ENCODE assay signal across 23 mouse cellular contexts in genomic region chr11:87722891-87723290, GRCm38 (mm10). TPM values are rescaled to one million over a fixed set of nuclear protein-coding genes. Genes with fewer than 3 reads are reported as not detected.
DNase-seq lines count a peak whose midpoint lies in the region; ATAC-seq and TF ChIP-seq lines count a peak whose summit lies in the region.
"Had no signal": no experiment of that assay in that cellular context is flagged by ENCODE, and none has a peak within 500 bp of the region (broad histone marks: within the 10 kb centered on the region; RNA-seq: fewer than 3 reads in every experiment).

No protein-coding gene starts in this region.

- H3K27ac ChIP-seq in kidney, postnatal 0 days, result no peak overlapping the region
- no peak overlapping the region for H3K27ac ChIP-seq in kidney, embryonic 16.5 days (ENCODE audit: low read length)
- no peak overlapping the region for H3K27ac ChIP-seq in midbrain, postnatal 0 days (ENCODE audit: low read depth, low read length)
- H3K27ac ChIP-seq in midbrain, embryonic 10.5 days (replicated peaks), result no peak overlapping the region
- no peak overlapping the region for H3K27ac ChIP-seq in MEL (ENCODE audit: control insufficient read depth, low read depth, low read length)
- H3K27ac ChIP-seq in small intestine, adult 2 months (ENCODE audit: insufficient read depth, low read depth, low read length), result no peak overlapping the region
- no peak overlapping the region for H3K27ac ChIP-seq in forebrain, embryonic 16.5 days (ENCODE audit: low read length)
- H3K27ac ChIP-seq: forebrain, embryonic 13.5 days; heart, embryonic 15.5 days; intestine, embryonic 15.5 days; midbrain, embryonic 12.5 days had no signal

- peaks cover 15% of the 10 kb centered on the region; the same call in 1 of the 2 replicates for H3K79me2 ChIP-seq in MEL (ENCODE audit: control insufficient read depth, insufficient read depth, low read length, poor library complexity)

- no peak for TF ChIP-seq EP300 in MEL (IDR thresholded peaks at IDR 0.05; ENCODE audit: low read depth in 1 of 2, low read length in 2 of 2)

- DNase-seq in kidney, postnatal 0 days (ENCODE audit: low spot score), result no peak
- DNase-seq in midbrain, postnatal 0 days (ENCODE audit: low spot score), result no peak
- DNase-seq in midbrain, embryonic 10.5 days (ENCODE audit: low spot score), result no peak
- peak; percentile 52 for DNase-seq in MEL (ENCODE audit: low read depth, low spot score)
- DNase-seq in urinary bladder, adult 2 months (ENCODE audit: low spot score), result no peak
- DNase-seq: adrenal gland, postnatal 14 days; B cell, adult 2 months; cerebellum, adult 2 months; cerebellum, postnatal 14 days; gastrocnemius, postnatal 14 days; kidney, postnatal 36 days; liver, embryonic 13.5 days; lung, embryonic 14.5 days; lung, postnatal 14 days; thymus, postnatal 14 days had no signal

- H3K9ac ChIP-seq in kidney, postnatal 0 days (ENCODE audit: low read depth, low read length), result no peak overlapping the region
- H3K9ac ChIP-seq in kidney, embryonic 16.5 days (replicated peaks; ENCODE audit: low read length), result no peak overlapping the region
- H3K9ac ChIP-seq in midbrain, postnatal 0 days (replicated peaks; ENCODE audit: low read length, poor library complexity, severe bottlenecking), result no peak overlapping the region
- no peak overlapping the region for H3K9ac ChIP-seq in MEL (ENCODE audit: control insufficient read depth, low read depth, low read length, poor library complexity, severe bottlenecking)
- H3K9ac ChIP-seq in forebrain, embryonic 16.5 days (replicated peaks; ENCODE audit: low read depth, low read length), result no peak overlapping the region
- H3K9ac ChIP-seq: forebrain, embryonic 13.5 days; heart, embryonic 15.5 days; intestine, embryonic 15.5 days; liver, embryonic 13.5 days; lung, embryonic 14.5 days; midbrain, embryonic 12.5 days had no signal

- TF ChIP-seq CTCF in kidney, postnatal 0 days (IDR thresholded peaks at IDR 0.05; ENCODE audit: low read depth), result peak; percentile 34
- TF ChIP-seq CTCF in midbrain, postnatal 0 days (IDR thresholded peaks at IDR 0.05), result peak; percentile 18; the same call in 1 of the 2 replicates
- peak in 2 of 3 experiments; percentile 42 to 70; a peak in 5 of 6 replicates for TF ChIP-seq CTCF in MEL (IDR thresholded peaks at IDR 0.05 in 2 of 3, conservative IDR thresholded peaks at IDR 0.05 in 1 of 3; ENCODE audit: control insufficient read depth in 1 of 3, insufficient read depth in 1 of 3, low read depth in 2 of 3, low read length in 3 of 3, poor library complexity in 1 of 3, severe bottlenecking in 1 of 3)
- TF ChIP-seq CTCF in small intestine, adult 2 months (IDR thresholded peaks at IDR 0.05; ENCODE audit: extremely low read depth, insufficient read length, insufficient replicate concordance, low read depth, low read length), result peak; percentile 32; the same call in 1 of the 2 replicates

- ATAC-seq in kidney, postnatal 0 days (replicated peaks; ENCODE audit: low FRiP score, low read depth), result no peak
- no peak for ATAC-seq in kidney, embryonic 16.5 days (ENCODE audit: low FRiP score, low TSS enrichment)
- no peak for ATAC-seq in midbrain, postnatal 0 days (ENCODE audit: low FRiP score)
- no peak for ATAC-seq in forebrain, embryonic 16.5 days
- ATAC-seq: forebrain, embryonic 13.5 days; hindbrain, embryonic 16.5 days; intestine, embryonic 15.5 days had no signal

- TF ChIP-seq RAD21 in MEL (IDR thresholded peaks at IDR 0.05; ENCODE audit: low read depth, low read length), result peak; percentile 43

- no peaks in the 10 kb centered on the region for H3K27me3 ChIP-seq in kidney, postnatal 0 days (ENCODE audit: insufficient read depth, low read length)
- no peaks in the 10 kb centered on the region for H3K27me3 ChIP-seq in kidney, embryonic 16.5 days (ENCODE audit: insufficient read depth, low read length)
- H3K27me3 ChIP-seq in midbrain, postnatal 0 days (ENCODE audit: insufficient read depth, low read length), result no peaks in the 10 kb centered on the region
- H3K27me3 ChIP-seq in midbrain, embryonic 10.5 days (ENCODE audit: low read depth, poor library complexity, severe bottlenecking), result no peaks in the 10 kb centered on the region
- no peaks in the 10 kb centered on the region for H3K27me3 ChIP-seq in MEL (ENCODE audit: control insufficient read depth in 1 of 2, insufficient read depth in 2 of 2, low read length in 2 of 2)
- H3K27me3 ChIP-seq in small intestine, adult 2 months (ENCODE audit: control insufficient read depth, insufficient read depth, low read length), result no peaks in the 10 kb centered on the region
- no peaks in the 10 kb centered on the region for H3K27me3 ChIP-seq in forebrain, embryonic 16.5 days (replicated peaks; ENCODE audit: control insufficient read depth, insufficient read depth, low read length)
- H3K27me3 ChIP-seq: forebrain, embryonic 13.5 days; heart, embryonic 15.5 days; intestine, embryonic 15.5 days; liver, embryonic 13.5 days; midbrain, embryonic 12.5 days had no signal

- H3K4me1 ChIP-seq in kidney, postnatal 0 days (replicated peaks; ENCODE audit: insufficient read depth, low read length), result no peaks in the 10 kb centered on the region
- H3K4me1 ChIP-seq in kidney, embryonic 16.5 days (ENCODE audit: insufficient read depth, low read length), result peaks cover 17% of the 10 kb centered on the region
- H3K4me1 ChIP-seq in midbrain, postnatal 0 days (ENCODE audit: insufficient read depth, low read length), result 0 out of 2 replicates have a peak, but pooled peaks cover 5% of the 10 kb centered on the region
- peaks cover 32% of the 10 kb centered on the region for H3K4me1 ChIP-seq in midbrain, embryonic 10.5 days
- peaks cover 22 to 33% of the 10 kb centered on the region in 2 experiments for H3K4me1 ChIP-seq in MEL (ENCODE audit: control insufficient read depth in 1 of 2, insufficient read depth in 2 of 2, low read length in 2 of 2)
- H3K4me1 ChIP-seq in small intestine, adult 2 months (ENCODE audit: control insufficient read depth, insufficient read depth, insufficient read length, low read length), result peaks cover 2% of the 10 kb centered on the region; the same call in 1 of the 2 replicates
- no peaks in the 10 kb centered on the region for H3K4me1 ChIP-seq in forebrain, embryonic 16.5 days (replicated peaks; ENCODE audit: control insufficient read depth, insufficient read depth, low read length)

- H3K4me3 ChIP-seq in kidney, postnatal 0 days (replicated peaks; ENCODE audit: low read depth, low read length), result no peak overlapping the region
- no peak overlapping the region for H3K4me3 ChIP-seq in kidney, embryonic 16.5 days (ENCODE audit: low read length)
- no peak overlapping the region for H3K4me3 ChIP-seq in midbrain, postnatal 0 days (ENCODE audit: low read depth, low read length)
- H3K4me3 ChIP-seq in midbrain, embryonic 10.5 days, result no peak overlapping the region
- H3K4me3 ChIP-seq in MEL (ENCODE audit: control insufficient read depth in 1 of 2, insufficient read depth in 1 of 2, low read depth in 2 of 2, low read length in 2 of 2), result no peak overlapping the region
- no peak overlapping the region for H3K4me3 ChIP-seq in small intestine, adult 2 months (ENCODE audit: low read depth, low read length)
- H3K4me3 ChIP-seq in forebrain, embryonic 16.5 days (replicated peaks; ENCODE audit: low read length), result no peak overlapping the region
- H3K4me3 ChIP-seq: forebrain, embryonic 13.5 days; heart, embryonic 15.5 days; intestine, embryonic 15.5 days; liver, embryonic 13.5 days; midbrain, embryonic 12.5 days had no signal

- no peaks in the 10 kb centered on the region for H3K36me3 ChIP-seq in kidney, postnatal 0 days (ENCODE audit: insufficient read depth, low read length)
- peaks cover 7% of the 10 kb centered on the region; the same call in 1 of the 2 replicates for H3K36me3 ChIP-seq in kidney, embryonic 16.5 days (ENCODE audit: insufficient read depth, low read length)
- H3K36me3 ChIP-seq in midbrain, postnatal 0 days (ENCODE audit: insufficient read depth, low read length), result no peaks in the 10 kb centered on the region
- no peaks in the 10 kb centered on the region for H3K36me3 ChIP-seq in midbrain, embryonic 10.5 days
- peaks cover 0 to 28% of the 10 kb centered on the region in 2 experiments; a peak in 2 of 4 replicates for H3K36me3 ChIP-seq in MEL (ENCODE audit: control insufficient read depth in 1 of 2, insufficient read depth in 2 of 2, low read length in 2 of 2)
- H3K36me3 ChIP-seq in small intestine, adult 2 months (ENCODE audit: control insufficient read depth, insufficient read depth, low read length), result peaks cover 31% of the 10 kb centered on the region
- no peaks in the 10 kb centered on the region for H3K36me3 ChIP-seq in forebrain, embryonic 16.5 days (ENCODE audit: control insufficient read depth, insufficient read depth)
- H3K36me3 ChIP-seq: heart, embryonic 15.5 days; intestine, embryonic 15.5 days; midbrain, embryonic 12.5 days had no signal

- no peak overlapping the region for H3K4me2 ChIP-seq in kidney, postnatal 0 days (ENCODE audit: low read length)
- no peak overlapping the region for H3K4me2 ChIP-seq in kidney, embryonic 16.5 days (replicated peaks; ENCODE audit: low read depth, low read length)
- no peak overlapping the region for H3K4me2 ChIP-seq in midbrain, postnatal 0 days (ENCODE audit: low read depth, low read length, poor library complexity, severe bottlenecking)
- H3K4me2 ChIP-seq in forebrain, embryonic 16.5 days (ENCODE audit: low read length), result no peak overlapping the region
- H3K4me2 ChIP-seq: forebrain, embryonic 13.5 days; heart, embryonic 15.5 days; intestine, embryonic 15.5 days; liver, embryonic 13.5 days; lung, embryonic 14.5 days; midbrain, embryonic 12.5 days had no signal

- WGBS in kidney, postnatal 0 days, result 83% methylated on average over 4 of the region's 4 CpGs
- WGBS in kidney, embryonic 16.5 days, result 84% methylated on average over 4 of the region's 4 CpGs
- 84% methylated on average over 4 of the region's 4 CpGs for WGBS in midbrain, postnatal 0 days
- WGBS in midbrain, embryonic 10.5 days, result 84% methylated on average over 4 of the region's 4 CpGs
- 65% methylated on average over 4 of the region's 4 CpGs for WGBS in small intestine, adult 2 months
- 83% methylated on average over 4 of the region's 4 CpGs for WGBS in forebrain, embryonic 16.5 days

- no peaks in the 10 kb centered on the region for H3K9me3 ChIP-seq in kidney, postnatal 0 days (replicated peaks; ENCODE audit: low read length)
- no peaks in the 10 kb centered on the region for H3K9me3 ChIP-seq in kidney, embryonic 16.5 days (ENCODE audit: low read length)
- H3K9me3 ChIP-seq in midbrain, postnatal 0 days (ENCODE audit: low read length), result no peaks in the 10 kb centered on the region
- no peaks in the 10 kb centered on the region for H3K9me3 ChIP-seq in midbrain, embryonic 10.5 days (replicated peaks)
- H3K9me3 ChIP-seq in MEL (replicated peaks; ENCODE audit: insufficient read depth, low read length), result no peaks in the 10 kb centered on the region
- no peaks in the 10 kb centered on the region for H3K9me3 ChIP-seq in forebrain, embryonic 16.5 days (ENCODE audit: control insufficient read depth, low read length)
- H3K9me3 ChIP-seq: forebrain, embryonic 13.5 days; heart, embryonic 15.5 days; intestine, embryonic 15.5 days; liver, embryonic 13.5 days; midbrain, embryonic 12.5 days had no signal

- TF ChIP-seq POLR2A in MEL (IDR thresholded peaks at IDR 0.05; ENCODE audit: control insufficient read depth in 1 of 2, insufficient read depth in 1 of 2, low read depth in 1 of 2, low read length in 2 of 2, poor library complexity in 1 of 2), result no peak
- TF ChIP-seq POLR2A in small intestine, adult 2 months (IDR thresholded peaks at IDR 0.05; ENCODE audit: low read depth, low read length), result no peak

RNA-seq across cellular contexts. Expression of gene Supt4a, which starts 14.5 kb away (rescaled TPM):
- polyA plus RNA-seq in kidney, postnatal 0 days (2015; fragmentation: Nextera tagmentation; extraction: Ambion mirVana), result 165 and 171 TPM in 2 replicates
- polyA plus RNA-seq in kidney, embryonic 16.5 days (2015; fragmentation: Nextera tagmentation; extraction: Ambion mirVana), result 156 and 161 TPM in 2 replicates
- 47.8 and 55.4 TPM in 2 replicates for total RNA-seq in midbrain, postnatal 0 days (2014; rRNA removed)
- 122 and 128 TPM in 2 replicates for polyA plus RNA-seq in midbrain, postnatal 0 days (2015; fragmentation: Nextera tagmentation; extraction: Ambion mirVana)
- 157 and 171 TPM in 2 replicates for polyA plus RNA-seq in midbrain, embryonic 10.5 days (2016; fragmentation: Nextera tagmentation; extraction: Ambion mirVana)
- 301 and 332 TPM in 2 replicates for total RNA-seq in MEL (2012; rRNA removed)
- 100 to 1,000 TPM in 1 of 2 experiments, not detected in 1; 223 TPM for polyA plus RNA-seq in MEL (2012; ENCODE audit: insufficient read depth in 1 of 2, insufficient read length in 2 of 2, low read depth in 1 of 2, low replicate concordance in 2 of 2, missing spikeins in 1 of 2)
- polyA plus RNA-seq in small intestine, adult 2 months (2012; rRNA removed), result 21.5 and 43.3 TPM in 2 replicates
- 133 and 147 TPM in 2 replicates for polyA plus RNA-seq in forebrain, embryonic 16.5 days (2015; fragmentation: Nextera tagmentation; extraction: Ambion mirVana)
- 94.2 and 98.4 TPM in 2 replicates for polyA plus RNA-seq in urinary bladder, adult 2 months (2012; rRNA removed)

RNA-seq across cellular contexts. Expression of gene Tspoap1, which starts 37.5 kb away (rescaled TPM):
- polyA plus RNA-seq in kidney, postnatal 0 days (2015; fragmentation: Nextera tagmentation; extraction: Ambion mirVana), result 1.9 and 2.5 TPM in 2 replicates
- 4.7 and 5.6 TPM in 2 replicates for polyA plus RNA-seq in kidney, embryonic 16.5 days (2015; fragmentation: Nextera tagmentation; extraction: Ambion mirVana)
- 206 and 215 TPM in 2 replicates for total RNA-seq in midbrain, postnatal 0 days (2014; rRNA removed)
- 47.3 and 57.8 TPM in 2 replicates for polyA plus RNA-seq in midbrain, postnatal 0 days (2015; fragmentation: Nextera tagmentation; extraction: Ambion mirVana)
- 8.2 and 14.7 TPM in 2 replicates for polyA plus RNA-seq in midbrain, embryonic 10.5 days (2016; fragmentation: Nextera tagmentation; extraction: Ambion mirVana)
- 3.7 and 5.2 TPM in 2 replicates for total RNA-seq in MEL (2012; rRNA removed)
- polyA plus RNA-seq in MEL (2012; ENCODE audit: insufficient read depth in 1 of 2, insufficient read length in 2 of 2, low read depth in 1 of 2, low replicate concordance in 2 of 2, missing spikeins in 1 of 2), result 1 to 10 TPM in 1 of 2 experiments, not detected in 1; 8.6 TPM
- polyA plus RNA-seq in small intestine, adult 2 months (2012; rRNA removed), result 0.89 and 1.3 TPM in 2 replicates
- polyA plus RNA-seq in forebrain, embryonic 16.5 days (2015; fragmentation: Nextera tagmentation; extraction: Ambion mirVana), result 26.4 and 47.4 TPM in 2 replicates
- 9.7 and 11.4 TPM in 2 replicates for polyA plus RNA-seq in urinary bladder, adult 2 months (2012; rRNA removed)
